Mouse (Mus musculus): ENCODE measurements around the gene Dffa. TPM values are rescaled to one million over a fixed set of nuclear protein-coding genes. Genes with fewer than 3 reads are reported as not detected.

The Dffa gene
- total RNA-seq, 2 experiments from 2014 or later: 33.5 to 38.7 TPM

Other genes starting within 250 kb of the Dffa start
- 10 to 100 TPM; 26.5 to 27.2 TPM for gene Pex14, start 4.3 kb upstream of the Dffa start, total RNA-seq (2021)
- under 1 TPM; 0.42 to 0.55 TPM for gene Cort, start 22.6 kb downstream of the Dffa start, total RNA-seq (2021)
- 10 to 100 TPM in 1 of 2 experiments, 1 to 10 TPM in 1; 9.7 to 12.2 TPM for gene Cenps, start 33.5 kb downstream of the Dffa start, total RNA-seq (2021)
- gene Pgd, start 62.6 kb downstream of the Dffa start, total RNA-seq (2021): 10 to 100 TPM; 52.7 to 57.4 TPM
- 100 to 1,000 TPM; 146 to 164 TPM for gene Kif1b, start 203.5 kb downstream of the Dffa start, total RNA-seq (2021)

Measured in heart, postnatal 10 days (tissue).